Mouse (Mus musculus) lung, embryonic 16.5 days (tissue): Measurements from ENCODE around the gene Sectm1b. TPM values are rescaled to one million over a fixed set of nuclear protein-coding genes. Genes with fewer than 3 reads are reported as not detected.
A peak's percentile ranks its signal among the peaks of the same experiment; 100 is the strongest.
"Not testable (repeated sequence)": the region's sequence is repeated elsewhere in the genome, so short reads cannot be mapped to it uniquely, and the experiment has no call there.

Experiments
- ATAC-seq: fragments of 200-750 bp; cut with Nextera tagmentation; 2 replicates; pipeline ENCODE4 v1.8.0; 2017; ENCODE audit warnings: low read depth, mild to moderate bottlenecking, moderate library complexity
- H3K27ac ChIP-seq: fragments of 300-500 bp; sonication (generic); 2 replicates; pipeline ENCODE4 v1.5.1; 2014; ENCODE audit warnings: mild to moderate bottlenecking, control low read depth, low read length
- H3K27me3 ChIP-seq: fragments of 300-500 bp; sonication (generic); 2 replicates; pipeline ENCODE4 v1.6.1; 2014; ENCODE audit warnings: low read depth, low read length, mixed read lengths; ENCODE audit not compliant: control insufficient read depth, insufficient read depth
- H3K36me3 ChIP-seq: fragments of 300-500 bp; sonication (generic); 2 replicates; pipeline ENCODE4 v1.6.1; 2014; ENCODE audit warnings: low read length; ENCODE audit not compliant: control insufficient read depth, insufficient read depth
- H3K4me1 ChIP-seq: fragments of 300-500 bp; sonication (generic); replicated peaks from 2 replicates; pipeline ENCODE4 v1.6.1; 2014; ENCODE audit warnings: low read length, mixed read lengths; ENCODE audit not compliant: control insufficient read depth, insufficient read depth
- H3K4me2 ChIP-seq: fragments of 300-500 bp; sonication (generic); 2 replicates; pipeline ENCODE4 v1.6.1; 2014; ENCODE audit warnings: low read depth, low read length, control low read depth
- H3K4me3 ChIP-seq: fragments of 300-500 bp; sonication (generic); 2 replicates; pipeline ENCODE4 v1.5.1; 2014; ENCODE audit warnings: mild to moderate bottlenecking, low read length, control low read depth
- H3K9ac ChIP-seq: fragments of 300-500 bp; sonication (generic); 2 replicates; pipeline ENCODE4 v1.6.1; 2014; ENCODE audit warnings: low read length, control low read depth
- H3K9me3 ChIP-seq: fragments of 300-500 bp; sonication (generic); 2 replicates; pipeline ENCODE4 v1.6.1; 2016; ENCODE audit warnings: low read length; ENCODE audit not compliant: control insufficient read depth
- WGBS: fragments of 180-500 bp; shearing (Covaris S2); extraction: QIAGEN DNeasy Blood & Tissue Kit; methylation state at CpG from one replicate; pipeline ENCODE4 v1.1.7; 2014; 5-methylcytosine and 5-hydroxymethylcytosine counted together
- polyA plus RNA-seq: library from polyadenylated mRNA; unstranded; fragments of >200 nt; fragmentation: Nextera tagmentation; extraction: Ambion mirVana; gene quantifications from 2 replicates; pipeline ENCODE4 v1.2.1, GENCODE M21; 2015

The Sectm1b gene
- polyA plus RNA-seq, 1 experiment from 2014 or later: 0.15 TPM

- Histone ChIP-seq H3K27ac (no peak overlapping the region), H3K9me3 (no peaks in the 10 kb centered on the region), H3K4me1 (peaks cover 8% of the 10 kb centered on the region), H3K4me3 (no peak overlapping the region), H3K9ac (no peak overlapping the region), H3K4me2 (no peak overlapping the region), H3K36me3 (no peaks in the 10 kb centered on the region), H3K27me3 (no peaks in the 10 kb centered on the region)
- no peak for ATAC-seq
- 72% methylated on average over 5 of the region's 5 CpGs for WGBS
Measured at GRCm38 (mm10) chr11:121058122-121058521, 5.2 kb downstream of the Sectm1b start.

- ATAC-seq: peak; percentile 59
- H3K4me2 ChIP-seq: no peak overlapping the region
- H3K9me3 ChIP-seq: no peaks in the 10 kb centered on the region
- peaks cover 8% of the 10 kb centered on the region for H3K4me1 ChIP-seq
- no peaks in the 10 kb centered on the region for H3K36me3 ChIP-seq
- no peak overlapping the region; the same call in 1 of the 2 replicates for H3K27ac ChIP-seq
- H3K27me3 ChIP-seq: no peaks in the 10 kb centered on the region
- no peak overlapping the region for H3K9ac ChIP-seq
- H3K4me3 ChIP-seq: no peak overlapping the region
- WGBS: 28% methylated on average over 7 of the region's 7 CpGs
Measured at GRCm38 (mm10) chr11:121056536-121057236, 6.7 kb downstream of the Sectm1b start.

GRCm38 (mm10) chr11:121053536-121053935 lies 9.8 kb downstream of the Sectm1b start:
- ATAC-seq: peak; percentile 72; the same call in 1 of the 2 replicates
- no peaks in the 10 kb centered on the region for H3K27me3 ChIP-seq
- no peak overlapping the region for H3K27ac ChIP-seq
- no peaks in the 10 kb centered on the region for H3K36me3 ChIP-seq
- H3K4me1 ChIP-seq: peaks cover 5% of the 10 kb centered on the region
- no peak overlapping the region for H3K9ac ChIP-seq
- H3K4me2 ChIP-seq: no peak overlapping the region
- H3K9me3 ChIP-seq: no peaks in the 10 kb centered on the region
- no peak overlapping the region for H3K4me3 ChIP-seq
- WGBS: 7% methylated on average over 8 of the region's 8 CpGs

- Histone ChIP-seq H3K4me3 (no peak overlapping the region), H3K27me3 (no peaks in the 10 kb centered on the region)
- WGBS: 67% methylated on average over 4 of the region's 4 CpGs
Measured at GRCm38 (mm10) chr11:121052387-121052786, 11.0 kb downstream of the Sectm1b start.

GRCm38 (mm10) chr11:121051793-121052192 lies 11.6 kb downstream of the Sectm1b start:
- Histone ChIP-seq H3K9me3 (no peaks in the 10 kb centered on the region), H3K27ac (no peak overlapping the region), H3K27me3 (no peaks in the 10 kb centered on the region), H3K9ac (no peak overlapping the region), H3K4me2 (no peak overlapping the region), H3K4me3 (no peak overlapping the region), H3K4me1 (peaks cover 7% of the 10 kb centered on the region), H3K36me3 (no peaks in the 10 kb centered on the region)
- 34% methylated on average over 1 of the region's 1 CpGs for WGBS
- ATAC-seq: 0 out of 2 replicates have a peak, but pooled peaks have one; percentile 30

More at GRCm38 (mm10) chr11:121052387-121052786, 11.0 kb downstream of the Sectm1b start:
- H3K9me3 ChIP-seq: no peaks in the 10 kb centered on the region
- H3K4me2 ChIP-seq: no peak overlapping the region
- H3K27ac ChIP-seq: no peak overlapping the region
- ATAC-seq: no peak
- no peak overlapping the region for H3K9ac ChIP-seq
- H3K36me3 ChIP-seq: no peaks in the 10 kb centered on the region
- peaks cover 7% of the 10 kb centered on the region for H3K4me1 ChIP-seq

- WGBS: 54% methylated on average over 1 of the region's 1 CpGs
- Histone ChIP-seq H3K4me1 (peaks cover 2% of the 10 kb centered on the region; the same call in 1 of the 2 replicates), H3K9me3 (no peaks in the 10 kb centered on the region), H3K4me3 (no peak overlapping the region), H3K36me3 (no peaks in the 10 kb centered on the region), H3K27ac (no peak overlapping the region), H3K27me3 (no peaks in the 10 kb centered on the region), H3K4me2 (no peak overlapping the region), H3K9ac (no peak overlapping the region)
- no peak for ATAC-seq
Measured at GRCm38 (mm10) chr11:121049840-121050239, 13.5 kb downstream of the Sectm1b start.

- 39% methylated on average over 2 of the region's 2 CpGs for WGBS
- Histone ChIP-seq H3K27me3 (no peaks in the 10 kb centered on the region), H3K27ac (no peak overlapping the region), H3K4me1 (peaks cover 2% of the 10 kb centered on the region; the same call in 1 of the 2 replicates), H3K36me3 (no peaks in the 10 kb centered on the region), H3K4me2 (no peak overlapping the region), H3K9ac (no peak overlapping the region), H3K9me3 (no peaks in the 10 kb centered on the region), H3K4me3 (no peak overlapping the region)
- ATAC-seq: no peak
Measured at GRCm38 (mm10) chr11:121047826-121048399, 15.5 kb downstream of the Sectm1b start.

- Histone ChIP-seq H3K9me3 (no peaks in the 10 kb centered on the region), H3K36me3 (no peaks in the 10 kb centered on the region), H3K4me2 (no peak overlapping the region), H3K27me3 (no peaks in the 10 kb centered on the region), H3K9ac (no peak overlapping the region), H3K4me3 (no peak overlapping the region), H3K4me1 (peaks cover 2% of the 10 kb centered on the region; the same call in 1 of the 2 replicates), H3K27ac (no peak overlapping the region)
- whole genome bisulfite sequencing: 31% methylated on average over 1 of the region's 1 CpGs
- peak; percentile 47 for ATAC-seq
Measured at GRCm38 (mm10) chr11:121045286-121045685, 18.1 kb downstream of the Sectm1b start.

- WGBS: 68% methylated on average over 1 of the region's 1 CpGs
- H3K27me3 ChIP-seq, H3K27ac ChIP-seq: not testable (repeated sequence)
Measured at GRCm38 (mm10) chr11:121043025-121043424, 20.3 kb downstream of the Sectm1b start.

More at GRCm38 (mm10) chr11:121043025-121043424, 20.3 kb downstream of the Sectm1b start:
- not testable (repeated sequence) for H3K4me2 ChIP-seq, ATAC-seq, H3K4me1 ChIP-seq, H3K4me3 ChIP-seq, H3K9ac ChIP-seq, H3K9me3 ChIP-seq, H3K36me3 ChIP-seq
